Mouse (Mus musculus): Measurements from ENCODE around the gene Pdzd8.
A peak's percentile ranks its signal among the peaks of the same experiment; 100 is the strongest.

The Pdzd8 gene

DNA sequence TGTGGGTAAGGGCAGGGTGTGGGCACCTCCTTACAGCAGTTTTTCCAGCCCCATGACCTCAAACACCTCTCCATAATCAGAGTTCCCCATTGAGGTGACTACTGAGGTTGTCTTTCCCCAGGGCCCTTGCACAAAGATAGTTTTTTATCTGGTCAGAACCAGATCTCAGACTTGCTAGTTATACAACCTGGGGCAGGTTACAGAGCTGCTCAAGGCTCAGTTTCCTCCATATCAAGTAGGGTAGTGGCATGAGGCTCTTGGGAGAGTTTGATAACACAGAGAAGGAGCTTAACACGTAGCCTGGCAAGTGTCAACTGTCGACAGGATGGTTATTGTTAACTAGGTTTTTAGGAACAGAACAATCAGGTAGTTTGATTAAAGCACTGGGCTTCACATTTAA lies 9.3 kb upstream of the Pdzd8 start:
- no peak for DNase-seq (ENCODE audit: low spot score in 2 of 2)

DNA sequence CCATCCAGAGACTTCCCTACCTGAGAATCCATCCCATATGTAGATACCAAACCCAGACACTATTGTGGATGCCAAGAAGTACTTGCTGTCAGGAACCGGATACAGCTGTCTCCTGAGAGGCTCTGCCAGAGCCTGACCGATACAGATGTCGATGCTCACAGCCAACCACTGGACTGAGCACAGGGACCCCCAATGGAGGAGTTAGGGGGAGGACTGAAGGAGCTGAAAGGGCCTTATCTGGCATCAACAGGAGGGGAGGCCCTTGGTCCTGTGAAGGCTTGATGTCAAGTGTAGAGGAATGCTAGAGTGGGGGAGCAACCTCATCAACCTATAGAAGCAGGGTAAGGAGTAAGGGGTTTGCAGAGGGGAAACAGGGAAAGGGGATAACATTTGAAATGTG lies 7.2 kb upstream of the Pdzd8 start:
- DNase-seq (ENCODE audit: low spot score in 2 of 2): peak in 1 of 2 experiments; percentile 7

DNA sequence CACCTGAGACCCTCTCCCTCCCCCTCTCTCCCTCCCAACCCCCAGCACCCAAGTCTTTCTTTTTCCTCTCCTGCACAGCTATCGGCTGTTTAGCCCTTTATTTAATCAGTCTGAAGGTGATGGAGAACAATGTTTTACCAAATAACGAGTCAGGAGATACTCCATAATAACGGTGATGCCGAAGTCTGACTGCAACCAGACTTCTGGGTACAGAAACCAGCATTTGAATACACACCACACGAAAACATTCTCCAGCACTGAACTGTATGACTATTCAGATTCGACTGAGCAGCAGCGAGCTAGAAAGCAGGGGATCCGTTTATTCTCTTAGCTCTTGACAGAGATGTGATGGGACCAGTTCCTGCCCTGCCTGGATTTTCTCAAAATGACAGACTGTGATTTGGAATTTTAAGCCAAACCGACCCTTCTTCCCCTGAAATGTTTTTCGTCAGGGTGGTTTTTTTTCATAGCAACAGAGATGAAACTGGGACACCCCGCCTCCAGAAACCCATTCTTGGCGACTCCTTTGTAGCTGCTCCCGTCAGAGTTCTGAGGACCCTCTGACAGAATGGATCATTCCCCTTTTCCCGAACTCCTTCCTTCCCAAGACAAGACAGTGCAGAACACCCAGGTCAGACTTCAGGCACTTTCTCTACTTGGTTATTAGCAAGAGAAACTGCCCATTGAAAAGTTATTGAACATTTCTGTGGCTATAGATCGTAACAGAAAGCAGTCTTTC lies 5.7 kb upstream of the Pdzd8 start:
- DNase-seq (ENCODE audit: low spot score in 2 of 2): no peak

DNA sequence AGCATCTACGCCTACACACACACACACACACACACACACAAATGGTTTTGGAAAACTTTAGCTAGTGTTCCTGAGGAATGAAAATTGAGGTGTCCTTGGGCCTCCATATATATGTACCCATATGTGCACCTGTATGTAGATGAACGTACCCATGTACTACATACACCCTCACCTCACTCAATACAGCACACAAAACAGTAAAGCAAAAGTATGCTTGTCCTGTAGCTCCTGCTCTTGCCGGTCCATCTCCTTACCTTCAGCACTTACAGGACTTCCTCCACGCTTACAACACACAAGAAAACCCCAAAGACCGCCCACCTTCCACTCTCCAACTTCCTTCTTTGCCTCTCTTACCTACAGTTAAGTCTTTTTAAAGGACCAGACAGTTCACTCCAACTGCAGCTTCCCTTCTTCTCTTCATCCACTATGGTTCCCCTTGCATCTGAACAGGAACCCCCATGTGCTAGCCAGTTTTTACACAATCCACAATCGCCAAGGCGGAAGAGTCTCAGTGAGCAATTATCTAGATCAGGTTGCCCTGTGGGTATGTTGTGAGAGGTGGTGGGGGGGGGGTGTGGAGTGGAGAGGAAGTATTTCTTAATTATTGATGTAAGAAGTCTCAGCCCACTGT lies 4.8 kb upstream of the Pdzd8 start:
- no peak for DNase-seq (ENCODE audit: low spot score in 2 of 2)

DNA sequence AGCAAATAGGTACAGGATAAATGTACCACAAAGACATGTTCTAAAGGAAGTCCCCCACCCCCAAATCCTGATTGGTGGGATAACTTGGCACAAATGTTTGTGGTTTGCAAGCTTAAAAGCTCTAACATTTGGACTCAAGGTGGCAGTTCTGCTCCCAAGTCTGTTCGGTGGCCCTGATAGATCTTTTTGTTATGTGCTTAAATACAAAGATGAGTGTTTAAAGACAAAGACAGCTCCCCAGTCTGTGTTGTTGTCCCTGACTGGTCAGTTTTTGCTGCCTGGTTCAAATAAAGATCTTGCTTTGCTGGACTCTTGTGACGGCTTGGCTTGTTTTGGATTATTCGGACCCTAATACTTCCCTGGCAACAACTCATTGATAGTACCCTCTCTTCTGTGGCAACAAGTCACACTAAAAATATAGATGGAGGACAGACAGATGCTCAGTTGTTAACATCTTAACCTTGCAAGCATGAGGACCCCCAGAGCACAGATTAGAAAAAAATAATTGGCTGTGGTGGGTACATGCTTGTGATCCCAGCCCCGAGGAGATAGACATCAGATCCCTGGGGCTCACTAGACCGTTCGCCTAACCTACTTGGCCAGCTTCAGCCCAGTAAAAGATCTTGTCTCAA lies 3.9 kb upstream of the Pdzd8 start:
- DNase-seq (ENCODE audit: low spot score in 2 of 2): no peak

DNA sequence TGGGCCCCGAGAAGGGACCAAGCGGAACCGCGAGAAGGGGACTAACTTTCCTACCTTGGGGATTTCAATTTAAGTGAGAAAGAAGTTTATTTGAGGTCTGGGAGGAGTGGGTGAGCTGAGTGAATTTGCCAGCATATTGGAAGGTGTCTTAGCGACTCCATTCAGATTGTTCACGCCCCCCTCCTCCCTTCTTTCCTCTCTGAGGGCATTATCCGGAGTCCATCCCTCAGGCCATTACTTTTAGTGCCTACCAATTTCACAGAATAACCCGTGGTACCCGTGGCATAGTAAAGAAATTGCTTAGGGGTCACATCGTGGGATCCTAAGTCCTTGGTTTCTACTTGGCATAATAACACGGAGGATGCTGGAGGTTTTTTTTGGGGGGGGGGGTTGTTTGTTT lies 745 bp upstream of the Pdzd8 start:
- DNase-seq (ENCODE audit: low spot score in 2 of 2): no peak

DNA sequence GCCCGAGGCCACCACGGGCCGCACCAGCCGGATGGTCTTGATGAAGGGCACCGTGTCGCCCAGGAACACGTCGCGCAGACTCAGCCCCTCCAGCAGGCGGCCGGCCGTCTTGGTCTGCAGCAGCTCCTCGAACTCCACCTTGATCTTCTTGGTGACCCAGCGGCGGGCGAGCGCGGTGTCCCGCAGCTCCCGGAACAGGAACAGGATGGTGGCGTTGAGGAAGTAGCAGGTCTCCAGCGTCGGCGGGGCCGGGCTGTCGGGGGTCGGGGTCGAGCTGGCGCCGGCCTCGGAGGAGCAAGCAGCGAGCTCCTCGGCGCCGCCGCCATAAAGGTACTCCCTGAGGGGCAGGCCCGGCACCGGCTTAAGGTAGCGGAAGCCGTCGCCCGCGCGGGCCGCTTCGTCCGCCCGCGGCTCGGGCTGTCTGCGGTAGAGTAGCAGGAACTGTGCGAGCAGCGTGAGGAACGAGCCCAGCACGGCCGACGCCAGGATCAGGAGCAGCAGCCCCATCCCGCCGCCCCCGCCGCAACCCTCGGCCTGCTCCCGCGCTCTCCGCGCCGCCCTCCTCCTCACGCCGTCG lies 411 bp downstream of the Pdzd8 start:
- peak; percentile 37 to 48 for DNase-seq (ENCODE audit: low spot score in 2 of 2)

DNA sequence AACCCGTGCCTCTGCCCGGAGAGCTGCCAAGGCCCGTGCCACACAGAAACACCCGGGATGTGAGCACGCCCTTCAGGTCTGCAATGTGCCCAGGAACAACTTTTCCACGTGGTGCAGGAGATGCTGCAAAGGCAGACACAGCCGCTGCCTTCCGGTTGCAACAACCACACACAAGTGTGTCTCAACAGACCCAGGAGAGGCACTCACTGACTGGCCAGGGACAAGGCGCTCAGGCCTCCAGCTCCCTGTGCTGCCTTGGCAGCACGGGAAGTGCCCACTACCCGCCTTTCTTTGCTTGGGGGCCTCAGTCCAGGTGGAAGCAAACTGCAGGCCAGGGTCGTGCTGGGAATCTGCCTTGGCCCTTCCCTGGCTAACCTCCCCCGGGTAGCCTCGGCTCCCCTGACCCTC lies 1.3 kb downstream of the Pdzd8 start:
- peak; percentile 15 for DNase-seq (ENCODE audit: low spot score in 2 of 2)

DNA sequence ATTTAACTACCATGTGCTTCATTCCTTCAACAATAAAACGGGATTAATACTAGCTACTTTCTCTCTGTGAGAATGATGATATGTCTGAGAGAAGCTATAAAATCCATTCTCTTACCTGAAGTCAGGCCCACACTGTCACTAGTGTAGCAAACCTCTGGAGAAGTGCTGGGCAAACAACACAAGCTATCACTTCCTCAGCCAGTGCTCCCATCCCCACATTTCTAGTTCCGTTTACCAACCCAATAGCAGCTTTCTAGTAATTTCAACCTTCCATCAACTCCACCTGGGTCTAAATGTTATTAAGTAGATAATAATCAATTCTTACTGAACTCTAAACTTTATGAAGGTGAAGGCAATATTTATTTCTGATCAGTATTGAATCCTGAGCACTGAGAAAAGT lies 2.6 kb downstream of the Pdzd8 start:
- DNase-seq (ENCODE audit: low spot score in 2 of 2): no peak

DNA sequence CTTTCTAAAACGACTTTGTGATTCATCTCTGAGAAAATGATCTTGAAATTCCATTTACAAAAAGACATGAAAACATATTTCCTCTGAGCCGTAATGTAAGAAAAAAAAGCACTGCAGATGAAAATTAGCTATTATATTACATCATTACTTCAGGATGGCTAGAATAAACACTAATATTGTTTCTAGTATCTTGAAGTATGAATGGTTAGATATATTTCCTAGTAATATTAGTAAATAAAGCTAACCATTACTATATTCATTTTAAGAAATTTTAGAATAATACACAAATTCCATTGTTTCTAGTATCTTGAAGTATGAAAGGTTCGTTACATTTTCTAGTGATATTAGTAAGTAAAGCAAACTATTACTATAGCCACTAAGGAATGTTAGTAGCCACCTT lies 5.7 kb downstream of the Pdzd8 start:
- DNase-seq (ENCODE audit: low spot score in 2 of 2): no peak

DNA sequence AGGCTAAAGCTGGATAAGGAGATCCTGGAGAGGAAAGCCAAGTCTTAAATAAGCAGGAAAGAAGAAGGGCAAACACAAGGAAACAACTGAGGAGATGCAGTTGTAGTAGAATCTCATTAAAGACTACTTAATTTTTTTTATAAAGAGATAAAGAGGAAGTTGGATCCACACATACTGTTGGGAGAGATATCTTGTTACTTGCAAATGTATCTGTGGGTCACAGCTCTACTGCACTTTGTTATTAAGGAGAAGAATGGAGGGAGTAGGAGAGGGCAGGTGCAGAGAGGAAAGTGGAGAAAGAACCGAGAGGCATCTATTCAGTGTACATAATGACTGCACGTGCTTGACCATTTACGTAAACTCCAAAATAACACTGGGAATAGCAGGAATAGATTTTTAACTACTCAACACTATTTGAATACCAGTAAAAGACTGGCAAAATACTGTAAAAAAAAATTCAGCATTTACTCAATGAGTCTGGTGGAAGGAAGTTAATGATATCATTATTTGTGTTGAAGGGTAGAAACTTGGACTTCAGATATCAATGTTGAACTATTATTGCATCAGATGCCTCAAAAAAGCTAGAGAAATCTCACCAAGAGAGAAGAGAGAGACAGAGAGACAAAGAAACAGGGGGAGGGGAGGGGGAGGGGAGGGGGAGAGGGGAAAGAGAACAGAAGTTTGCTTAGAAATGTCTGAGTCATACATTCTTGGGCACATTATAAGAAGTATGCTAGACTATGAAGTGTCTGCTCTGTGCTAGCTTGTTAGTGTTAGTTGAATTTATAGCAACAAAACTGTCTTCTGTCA lies 7.5 kb downstream of the Pdzd8 start:
- DNase-seq (ENCODE audit: low spot score in 2 of 2): no peak

DNA sequence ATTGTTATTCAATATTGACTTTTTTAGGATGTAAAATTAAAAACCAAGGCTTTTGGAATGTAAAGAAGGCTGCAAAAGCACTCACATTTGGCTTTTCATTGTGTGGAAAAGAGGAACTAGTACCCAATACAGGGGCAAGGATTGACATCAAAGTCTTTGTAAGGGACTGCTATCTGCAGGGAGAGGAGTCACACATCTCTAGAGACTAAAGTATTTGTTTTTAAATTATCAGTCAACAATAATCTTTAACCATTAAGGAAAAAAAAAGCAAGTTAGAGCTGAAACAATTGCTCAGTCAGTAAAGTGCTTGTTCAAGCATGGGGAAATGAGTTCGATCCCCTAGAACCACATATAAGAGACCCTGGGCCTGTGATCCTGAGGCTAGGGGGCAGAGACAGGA lies 8.9 kb downstream of the Pdzd8 start:
- no peak for DNase-seq (ENCODE audit: low spot score in 2 of 2)

DNA sequence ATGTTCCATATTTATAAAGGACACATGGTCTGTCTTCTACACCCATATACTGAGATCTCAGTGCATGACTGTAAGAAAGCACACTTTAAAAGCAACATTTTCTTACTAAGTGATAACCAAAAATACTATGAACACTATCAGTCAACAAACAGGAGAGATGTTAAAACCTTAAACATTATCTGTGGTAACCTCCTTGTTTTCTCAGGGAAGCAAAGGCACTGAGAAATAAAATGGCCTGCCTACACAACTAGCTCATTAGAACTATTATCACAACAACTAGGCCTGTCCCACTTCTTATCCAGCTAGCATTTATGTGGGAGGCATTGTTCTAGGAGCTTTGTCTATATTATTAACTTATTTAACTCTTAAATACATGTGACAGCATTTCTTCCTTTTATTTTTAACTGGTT lies 14.8 kb downstream of the Pdzd8 start:
- no peak for DNase-seq (ENCODE audit: low spot score in 2 of 2)

DNA sequence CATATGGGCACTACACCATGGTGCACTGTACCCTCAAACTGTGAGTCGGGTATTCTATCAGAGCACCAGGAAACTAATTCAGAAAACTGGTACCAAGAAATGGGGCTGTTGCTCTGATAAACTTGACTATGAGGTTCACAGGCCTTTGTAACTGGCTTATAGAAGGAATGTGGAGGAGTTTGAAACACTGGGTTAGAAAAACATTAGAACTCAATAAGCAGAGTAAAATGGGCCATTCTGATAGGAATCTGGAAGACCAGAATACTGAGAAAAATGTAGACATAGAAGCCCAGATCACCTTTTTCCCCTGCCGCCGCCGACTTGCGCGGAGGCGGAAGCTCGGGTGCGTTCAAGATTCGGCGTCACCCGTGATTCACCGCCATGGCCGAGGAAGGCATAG lies 23.6 kb downstream of the Pdzd8 start, which contains the start of gene Rps12-ps3:
Gene Rps12-ps3 (plus strand): TSS at position 301 of the 400 bp plus-strand sequence.
- DNase-seq (ENCODE audit: low spot score in 2 of 2): no peak

DNA sequence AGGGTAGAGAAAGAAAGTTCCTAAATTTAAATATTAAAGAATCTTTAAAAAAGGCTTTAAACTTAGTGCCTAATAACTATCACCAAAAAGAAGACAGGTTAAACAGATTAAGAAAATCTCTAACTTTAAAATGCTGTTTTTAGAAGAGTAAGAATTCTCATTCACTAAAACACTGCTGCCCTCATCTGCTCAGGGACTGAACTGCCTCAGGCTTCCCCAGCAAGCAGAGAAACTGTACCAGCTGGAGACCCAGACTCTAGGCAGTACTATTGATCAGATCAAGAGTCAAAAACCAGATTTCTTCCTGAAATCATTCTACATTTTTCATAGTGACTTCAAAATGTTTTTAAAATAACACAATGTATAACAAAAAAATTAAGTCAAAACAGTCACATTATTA lies 29.0 kb downstream of the Pdzd8 start:
- no peak for DNase-seq (ENCODE audit: low spot score in 2 of 2)

DNA sequence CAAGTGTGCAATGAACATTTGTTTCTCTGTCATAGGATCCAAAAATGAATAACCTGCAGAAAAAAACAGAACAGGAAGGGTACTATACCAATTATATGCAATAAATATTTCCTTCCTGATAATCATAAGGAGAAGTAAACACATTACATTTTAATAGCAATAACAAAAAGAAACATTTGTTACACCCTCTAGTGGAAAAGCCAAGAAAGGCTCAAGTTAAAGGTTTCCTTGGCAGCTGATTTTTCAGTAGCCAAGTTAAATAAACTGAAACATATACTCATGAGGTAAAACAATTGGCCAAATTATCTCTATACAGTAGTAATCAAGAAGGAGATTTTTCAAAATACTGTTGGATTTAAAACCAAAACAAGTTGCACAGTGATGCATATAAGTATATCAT lies 30.3 kb downstream of the Pdzd8 start:
- no peak for DNase-seq (ENCODE audit: low spot score in 2 of 2)

DNA sequence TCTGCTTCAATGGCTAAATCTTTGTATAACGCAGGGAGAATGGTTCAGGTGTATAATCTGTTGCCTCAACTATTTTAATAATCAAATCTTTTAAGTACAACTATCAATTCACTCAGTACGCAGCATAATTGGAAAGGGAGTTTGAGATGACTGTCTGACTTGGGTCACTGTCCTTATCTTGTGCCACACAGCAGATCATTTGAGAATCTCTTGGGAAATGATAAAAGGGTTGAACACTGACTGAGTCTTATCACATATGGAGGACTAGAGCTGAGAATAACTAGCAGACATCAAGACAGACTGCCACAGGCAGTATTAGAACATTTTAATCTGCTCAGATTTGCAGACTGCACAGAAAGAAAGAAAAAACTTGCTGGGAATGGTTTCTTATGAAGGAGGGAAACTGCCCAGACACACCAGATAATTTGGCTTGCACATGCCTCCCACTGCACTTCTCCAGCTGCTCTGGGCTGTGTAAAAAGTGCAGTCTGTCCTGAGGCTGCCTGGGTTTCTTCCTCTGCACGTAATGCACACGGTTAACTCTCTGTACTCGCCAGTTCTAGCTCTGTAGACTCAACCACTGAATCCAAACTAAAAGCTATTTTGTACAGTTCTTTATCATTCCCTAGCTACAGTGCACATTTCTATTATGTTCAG lies 53.3 kb downstream of the Pdzd8 start:
- DNase-seq (ENCODE audit: low spot score in 2 of 2): no peak

DNA sequence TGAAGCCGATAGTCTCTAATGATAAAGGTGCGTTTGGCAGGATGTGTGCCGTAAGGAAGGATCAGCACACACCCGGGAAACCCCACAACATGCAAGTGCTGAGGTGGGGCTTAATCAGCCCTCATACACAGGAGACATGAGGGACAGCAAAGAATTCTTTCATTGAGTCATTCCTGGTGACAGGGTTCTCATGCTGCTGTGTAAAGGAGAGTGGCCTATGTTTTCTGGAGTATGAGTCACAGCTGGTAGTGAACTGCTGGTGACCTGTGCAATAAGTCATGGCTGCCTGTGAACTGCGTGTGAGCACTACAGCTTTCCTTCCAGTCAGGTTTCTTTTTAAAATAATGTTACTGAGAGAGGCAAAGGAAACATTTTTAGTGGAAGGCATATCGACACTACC lies 55.8 kb downstream of the Pdzd8 start:
- DNase-seq (ENCODE audit: low spot score in 2 of 2): no peak

DNA sequence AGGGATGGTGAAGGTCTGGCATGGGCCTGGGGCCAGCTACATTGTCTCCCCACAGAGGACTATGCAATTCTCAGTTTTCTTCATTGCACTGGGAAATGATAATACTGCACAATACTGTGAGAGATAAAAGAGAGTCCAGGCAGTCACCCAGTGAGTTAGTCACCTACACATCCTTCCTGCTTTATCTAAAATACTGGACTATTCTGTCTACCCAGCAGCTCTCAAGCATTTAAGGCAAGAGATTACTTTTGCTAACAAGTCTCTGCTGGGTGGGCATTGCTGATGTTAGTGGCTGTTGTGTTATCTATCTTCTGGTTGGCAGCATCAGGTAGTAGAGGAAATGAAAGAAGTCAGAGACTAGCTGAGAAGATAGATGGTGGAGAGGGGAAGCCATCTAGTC lies 56.5 kb downstream of the Pdzd8 start:
- no peak for DNase-seq (ENCODE audit: low spot score in 2 of 2)

DNA sequence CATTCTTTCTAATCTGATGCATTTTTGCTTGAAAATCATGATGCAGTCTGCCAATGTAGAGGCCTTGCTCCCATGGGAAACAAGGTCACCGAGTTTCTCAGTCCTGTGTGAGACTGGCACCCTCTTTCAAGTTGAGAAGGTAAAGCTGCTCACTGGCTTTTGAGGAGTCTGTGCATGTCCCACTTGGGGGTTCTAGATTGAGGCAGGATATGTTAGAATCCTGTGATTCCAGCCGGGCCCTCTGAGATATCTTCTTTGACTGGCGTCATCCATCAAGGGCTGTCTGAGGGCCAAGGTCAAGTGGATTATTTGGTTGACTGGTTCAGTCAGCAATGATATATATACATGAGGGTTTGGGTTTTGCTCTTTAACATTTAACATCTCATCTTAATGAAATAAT lies 63.6 kb downstream of the Pdzd8 start:
- DNase-seq (ENCODE audit: low spot score in 2 of 2): no peak

DNA sequence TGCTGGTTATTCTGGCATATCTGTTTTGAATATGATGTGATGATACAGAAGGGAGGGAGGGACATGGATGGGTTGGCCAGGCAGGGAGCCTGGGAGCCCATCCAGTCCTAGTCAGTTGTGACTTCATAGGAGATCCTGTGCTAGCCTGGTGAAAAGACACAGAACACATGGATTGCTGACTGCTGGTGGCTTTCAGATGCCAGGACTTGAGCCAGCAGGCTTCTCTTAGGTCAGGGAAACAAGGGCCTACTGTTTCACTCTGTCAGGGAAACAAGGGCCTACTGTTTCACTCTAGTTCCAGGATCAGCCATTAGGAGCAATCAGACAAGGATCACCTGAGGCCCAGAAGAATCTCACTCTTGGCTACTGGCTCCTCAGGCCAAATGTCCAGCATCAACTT lies 64.7 kb downstream of the Pdzd8 start:
- peak; percentile 1 to 11 for DNase-seq (ENCODE audit: low spot score in 2 of 2)

All from heart, adult 9 months (tissue).